Comparison of ENCODE assay signal across 25 mouse cellular contexts in genomic region chr4:142574528-142574927, GRCm38 (mm10).
A peak's percentile ranks its signal among the peaks of the same experiment; 100 is the strongest.
DNase-seq lines count a peak whose midpoint lies in the region; ATAC-seq and TF ChIP-seq lines count a peak whose summit lies in the region.
"Had no signal": no experiment of that assay in that cellular context is flagged by ENCODE, and none has a peak within 500 bp of the region (broad histone marks: within the 10 kb centered on the region; RNA-seq: fewer than 3 reads in every experiment).

No protein-coding gene starts in this region.

- ATAC-seq in forebrain, postnatal 0 days: peak; percentile 37; the same call in 1 of the 2 replicates
- no peak for ATAC-seq in forebrain, embryonic 11.5 days (replicated peaks; ENCODE audit: low FRiP score)
- ATAC-seq in limb, embryonic 13.5 days (ENCODE audit: low FRiP score, low read depth): peak; percentile 51; the same call in 1 of the 2 replicates
- ATAC-seq: intestine, embryonic 15.5 days; Patski had no signal

- H3K4me2 ChIP-seq in forebrain, postnatal 0 days (ENCODE audit: low read depth): no peak overlapping the region
- H3K4me2 ChIP-seq in forebrain, embryonic 11.5 days (ENCODE audit: low read depth, low read length, severe bottlenecking): no peak overlapping the region
- H3K4me2 ChIP-seq in limb, embryonic 13.5 days (replicated peaks): no peak overlapping the region
- H3K4me2 ChIP-seq: embryonic facial prominence, embryonic 15.5 days; intestine, embryonic 15.5 days had no signal

- H3K9me3 ChIP-seq in forebrain, postnatal 0 days (ENCODE audit: low read length): no peaks in the 10 kb centered on the region
- no peaks in the 10 kb centered on the region for H3K9me3 ChIP-seq in forebrain, embryonic 11.5 days (ENCODE audit: control insufficient read depth, low read length)
- H3K9me3 ChIP-seq in limb, embryonic 13.5 days: no peaks in the 10 kb centered on the region
- H3K9me3 ChIP-seq in limb, embryonic 10.5 days (replicated peaks): no peaks in the 10 kb centered on the region
- H3K9me3 ChIP-seq: embryonic facial prominence, embryonic 15.5 days; forebrain, embryonic 10.5 days; heart, embryonic 10.5 days; intestine, embryonic 15.5 days had no signal

- no peak overlapping the region for H3K27ac ChIP-seq in forebrain, postnatal 0 days (ENCODE audit: low read depth, low read length)
- no peak overlapping the region for H3K27ac ChIP-seq in forebrain, embryonic 11.5 days (ENCODE audit: low read depth, low read length)
- H3K27ac ChIP-seq in limb, embryonic 13.5 days: no peak overlapping the region
- no peak overlapping the region for H3K27ac ChIP-seq in limb, embryonic 10.5 days
- H3K27ac ChIP-seq: embryonic facial prominence, embryonic 15.5 days; forebrain, embryonic 10.5 days; gastrocnemius, adult 2 months; heart, embryonic 10.5 days; intestine, embryonic 15.5 days had no signal

- TF ChIP-seq CTCF in forebrain, postnatal 0 days (IDR thresholded peaks at IDR 0.05; ENCODE audit: low read depth): no peak
- TF ChIP-seq CTCF in brain, embryonic 14.5 days (IDR thresholded peaks at IDR 0.05; ENCODE audit: borderline replicate concordance, extremely low read depth, insufficient read depth, insufficient read length): no peak

- no peaks in the 10 kb centered on the region for H3K27me3 ChIP-seq in forebrain, postnatal 0 days (ENCODE audit: insufficient read depth, low read length)
- H3K27me3 ChIP-seq in forebrain, embryonic 11.5 days (ENCODE audit: control insufficient read depth, insufficient read depth, low read length): no peaks in the 10 kb centered on the region
- H3K27me3 ChIP-seq in limb, embryonic 13.5 days: no peaks in the 10 kb centered on the region
- H3K27me3 ChIP-seq in limb, embryonic 10.5 days (ENCODE audit: low read depth, poor library complexity, severe bottlenecking): no peaks in the 10 kb centered on the region
- H3K27me3 ChIP-seq: CH12.LX; embryonic facial prominence, embryonic 15.5 days; intestine, embryonic 15.5 days had no signal

- peaks cover 10% of the 10 kb centered on the region; the same call in 1 of the 2 replicates for H3K4me1 ChIP-seq in forebrain, postnatal 0 days (ENCODE audit: insufficient read depth)
- peaks cover 7% of the 10 kb centered on the region for H3K4me1 ChIP-seq in forebrain, embryonic 11.5 days (replicated peaks; ENCODE audit: control insufficient read depth, insufficient read depth, low read length)
- H3K4me1 ChIP-seq in limb, embryonic 13.5 days: peaks cover 19% of the 10 kb centered on the region
- peaks cover 20% of the 10 kb centered on the region for H3K4me1 ChIP-seq in limb, embryonic 10.5 days
- H3K4me1 ChIP-seq: heart, embryonic 10.5 days had no signal

- peak; percentile 47 for DNase-seq in forebrain, postnatal 0 days
- no peak for DNase-seq in forebrain, embryonic 11.5 days (ENCODE audit: low spot score)
- no peak for DNase-seq in limb, embryonic 10.5 days (ENCODE audit: low spot score)
- DNase-seq in R1 (ENCODE audit: low read depth, low spot score): peak; percentile 10
- peak; percentile 59 for DNase-seq in brain, embryonic 14.5 days (ENCODE audit: low read depth)
- DNase-seq in spleen, postnatal 4 days (ENCODE audit: low spot score in 2 of 2): no peak
- DNase-seq in heart, adult 8-10 months (ENCODE audit: low spot score): no peak
- DNase-seq: adrenal gland, adult 2 months; adrenal gland, postnatal 36 days; cerebellum, adult 11-12 months; cerebellum, adult 9-10 months; cerebellum, postnatal 25 days; gastrocnemius, adult 2 months; gastrocnemius, postnatal 25 days; heart, postnatal 10 days; heart, postnatal 4 days; kidney, adult 18-20 months had no signal

- no peak overlapping the region for H3K4me3 ChIP-seq in forebrain, postnatal 0 days (ENCODE audit: low read depth, low read length)
- no peak overlapping the region for H3K4me3 ChIP-seq in forebrain, embryonic 11.5 days (ENCODE audit: low read depth, low read length)
- H3K4me3 ChIP-seq in limb, embryonic 13.5 days: no peak overlapping the region
- H3K4me3 ChIP-seq in limb, embryonic 10.5 days: no peak overlapping the region
- H3K4me3 ChIP-seq: embryonic facial prominence, embryonic 15.5 days; erythroblast, embryonic 14.5 days; forebrain, embryonic 10.5 days; gastrocnemius, adult 2 months; heart, embryonic 10.5 days; intestine, embryonic 15.5 days had no signal

- H3K9ac ChIP-seq in forebrain, postnatal 0 days: no peak overlapping the region
- no peak overlapping the region for H3K9ac ChIP-seq in forebrain, embryonic 11.5 days (ENCODE audit: low read length)
- no peak overlapping the region for H3K9ac ChIP-seq in limb, embryonic 13.5 days
- H3K9ac ChIP-seq: embryonic facial prominence, embryonic 15.5 days; intestine, embryonic 15.5 days had no signal

- no peaks in the 10 kb centered on the region for H3K36me3 ChIP-seq in forebrain, postnatal 0 days (ENCODE audit: insufficient read depth)
- no peaks in the 10 kb centered on the region for H3K36me3 ChIP-seq in forebrain, embryonic 11.5 days (ENCODE audit: control insufficient read depth, insufficient read depth, low read length)
- H3K36me3 ChIP-seq in limb, embryonic 13.5 days: no peaks in the 10 kb centered on the region
- no peaks in the 10 kb centered on the region for H3K36me3 ChIP-seq in limb, embryonic 10.5 days
- H3K36me3 ChIP-seq: embryonic facial prominence, embryonic 15.5 days; forebrain, embryonic 10.5 days; heart, embryonic 10.5 days; intestine, embryonic 15.5 days had no signal

- WGBS in forebrain, postnatal 0 days: 71% methylated on average over 1 of the region's 1 CpGs
- WGBS in forebrain, embryonic 11.5 days: 79% methylated on average over 1 of the region's 1 CpGs
- WGBS in limb, embryonic 13.5 days: 68% methylated on average over 1 of the region's 1 CpGs
- 88% methylated on average over 1 of the region's 1 CpGs for WGBS in limb, embryonic 10.5 days

- no peak for TF ChIP-seq POLR2A in brain, embryonic 14.5 days (IDR thresholded peaks at IDR 0.05; ENCODE audit: borderline replicate concordance, extremely low read depth, insufficient read depth, insufficient read length, poor library complexity, severe bottlenecking)

Comparison
In these comparisons a context has a peak if more than half of its experiments do, and no peak if none do; other contexts are left out.
1. DNase-seq: peak in forebrain, postnatal 0 days (single experiment), R1 (single experiment) and brain, embryonic 14.5 days (single experiment); none in forebrain, embryonic 11.5 days (single experiment), limb, embryonic 10.5 days (single experiment), spleen, postnatal 4 days (0 of 2) and heart, adult 8-10 months (single experiment).